Mouse (Mus musculus) neural tube, embryonic 14.5 days (tissue): ENCODE data around the gene Il21r. TPM values are rescaled to one million over a fixed set of nuclear protein-coding genes. Genes with fewer than 3 reads are reported as not detected.

Experiments used
- ATAC-seq: fragments of 200-750 bp; cut with Nextera tagmentation; 2 replicates; pipeline ENCODE4 v1.8.0; 2017; ENCODE audit warnings: low read depth, mild to moderate bottlenecking, moderate TSS enrichment, moderate library complexity
- H3K27ac ChIP-seq: fragments of 300-500 bp; sonication (generic); 2 replicates; pipeline ENCODE4 v1.5.1; 2014; ENCODE audit warnings: low read depth, mild to moderate bottlenecking, control low read depth, low read length, moderate library complexity, mixed read lengths
- H3K27me3 ChIP-seq: fragments of 300-500 bp; sonication (generic); 2 replicates; pipeline ENCODE4 v1.6.1; 2014; ENCODE audit warnings: low read length; ENCODE audit not compliant: control insufficient read depth, insufficient read depth
- H3K36me3 ChIP-seq: fragments of 300-500 bp; sonication (generic); 2 replicates; pipeline ENCODE4 v1.6.1; 2014; ENCODE audit warnings: low read length, mixed read lengths; ENCODE audit not compliant: control insufficient read depth, insufficient read depth
- H3K4me1 ChIP-seq: fragments of 300-500 bp; sonication (generic); 2 replicates; pipeline ENCODE4 v1.6.1; 2014; ENCODE audit warnings: low read length; ENCODE audit not compliant: control insufficient read depth, insufficient read depth
- H3K4me2 ChIP-seq: fragments of 300-500 bp; sonication (generic); 2 replicates; pipeline ENCODE4 v1.6.1; 2014; ENCODE audit warnings: mild to moderate bottlenecking, low read depth, low read length, control low read depth
- H3K4me3 ChIP-seq: fragments of 300-500 bp; sonication (generic); 2 replicates; pipeline ENCODE4 v1.5.1; 2014; ENCODE audit warnings: low read depth, low read length, control low read depth, mixed read lengths
- H3K9ac ChIP-seq: fragments of 300-500 bp; sonication (generic); replicated peaks from 2 replicates; pipeline ENCODE4 v1.6.1; 2014; ENCODE audit warnings: low read depth, mild to moderate bottlenecking, control low read depth, low read length, mixed read lengths
- H3K9me3 ChIP-seq: fragments of 300-500 bp; sonication (generic); 2 replicates; pipeline ENCODE4 v1.6.1; 2016; ENCODE audit warnings: low read length; ENCODE audit not compliant: control insufficient read depth
- WGBS: fragments of 180-500 bp; shearing (Covaris S2); extraction: QIAGEN DNeasy Blood & Tissue Kit; methylation state at CpG from one replicate; pipeline ENCODE4 v1.1.7; 2014; 5-methylcytosine and 5-hydroxymethylcytosine counted together
- polyA plus RNA-seq: library from polyadenylated mRNA; unstranded; fragments of >200 nt; fragmentation: Nextera tagmentation; extraction: Ambion mirVana; gene quantifications from 2 replicates; pipeline ENCODE4 v1.2.1, GENCODE M21; 2014

Gene Il21r
- polyA plus RNA-seq, 1 experiment from 2014 or later, result not detected

- WGBS, result 86% methylated on average over 12 of the region's 12 CpGs
- H3K27ac ChIP-seq, result no peak overlapping the region
- no peak for ATAC-seq
Observed at GRCm38 (mm10) chr7:125604362-125605319, 1.4 kb downstream of the Il21r start.

GRCm38 (mm10) chr7:125605725-125606139 is 2.5 kb downstream of the Il21r start:
- no peak overlapping the region for H3K4me3 ChIP-seq
- no peak overlapping the region for H3K9ac ChIP-seq
- no peaks in the 10 kb centered on the region for H3K36me3 ChIP-seq
- H3K9me3 ChIP-seq, result no peaks in the 10 kb centered on the region
- no peaks in the 10 kb centered on the region for H3K27me3 ChIP-seq
- whole genome bisulfite sequencing, result 78% methylated on average over 4 of the region's 4 CpGs
- no peak overlapping the region for H3K27ac ChIP-seq
- no peak overlapping the region for H3K4me2 ChIP-seq
- ATAC-seq, result no peak
- H3K4me1 ChIP-seq, result no peaks in the 10 kb centered on the region

More at GRCm38 (mm10) chr7:125604362-125605319, 1.4 kb downstream of the Il21r start:
- Histone ChIP-seq H3K27me3 (no peaks in the 10 kb centered on the region), H3K4me2 (no peak overlapping the region), H3K36me3 (no peaks in the 10 kb centered on the region), H3K9me3 (no peaks in the 10 kb centered on the region), H3K4me1 (no peaks in the 10 kb centered on the region), H3K4me3 (no peak overlapping the region), H3K9ac (no peak overlapping the region)

GRCm38 (mm10) chr7:125606265-125607164 is 3.3 kb downstream of the Il21r start:
- H3K27me3 ChIP-seq, result no peaks in the 10 kb centered on the region
- no peak overlapping the region for H3K27ac ChIP-seq
- no peak overlapping the region for H3K4me3 ChIP-seq
- H3K36me3 ChIP-seq, result no peaks in the 10 kb centered on the region
- no peak overlapping the region for H3K9ac ChIP-seq
- no peaks in the 10 kb centered on the region for H3K4me1 ChIP-seq
- no peak overlapping the region for H3K4me2 ChIP-seq
- no peak for ATAC-seq
- 54% methylated on average over 2 of the region's 2 CpGs for WGBS
- H3K9me3 ChIP-seq, result no peaks in the 10 kb centered on the region

GRCm38 (mm10) chr7:125607384-125608182 is 4.4 kb downstream of the Il21r start:
- WGBS, result 68% methylated on average over 6 of the region's 6 CpGs
- no peaks in the 10 kb centered on the region for H3K4me1 ChIP-seq
- H3K4me3 ChIP-seq, result no peak overlapping the region
- H3K36me3 ChIP-seq, result no peaks in the 10 kb centered on the region
- H3K27ac ChIP-seq, result no peak overlapping the region
- ATAC-seq, result no peak
- no peak overlapping the region for H3K9ac ChIP-seq
- H3K27me3 ChIP-seq, result no peaks in the 10 kb centered on the region
- H3K4me2 ChIP-seq, result no peak overlapping the region
- no peaks in the 10 kb centered on the region for H3K9me3 ChIP-seq

- H3K27me3 ChIP-seq, result no peaks in the 10 kb centered on the region
- 93% methylated on average over 4 of the region's 4 CpGs for WGBS
- no peak overlapping the region for H3K4me2 ChIP-seq
- no peak for ATAC-seq
- H3K9me3 ChIP-seq, result no peaks in the 10 kb centered on the region
- no peaks in the 10 kb centered on the region for H3K36me3 ChIP-seq
- no peak overlapping the region for H3K27ac ChIP-seq
- no peak overlapping the region for H3K4me3 ChIP-seq
- no peak overlapping the region for H3K9ac ChIP-seq
- H3K4me1 ChIP-seq, result no peaks in the 10 kb centered on the region
Observed at GRCm38 (mm10) chr7:125608183-125608688, 5.0 kb downstream of the Il21r start.

GRCm38 (mm10) chr7:125613579-125613978 is 10.3 kb downstream of the Il21r start:
- no peak for ATAC-seq
- 82% methylated on average over 5 of the region's 5 CpGs for WGBS
- no peaks in the 10 kb centered on the region for H3K36me3 ChIP-seq
- H3K27ac ChIP-seq, result no peak overlapping the region
- H3K9ac ChIP-seq, result no peak overlapping the region
- H3K4me3 ChIP-seq, result no peak overlapping the region
- H3K4me1 ChIP-seq, result no peaks in the 10 kb centered on the region
- no peaks in the 10 kb centered on the region for H3K9me3 ChIP-seq
- H3K27me3 ChIP-seq, result no peaks in the 10 kb centered on the region
- no peak overlapping the region for H3K4me2 ChIP-seq

GRCm38 (mm10) chr7:125615453-125615852 is 12.2 kb downstream of the Il21r start:
- Histone ChIP-seq H3K27ac (no peak overlapping the region), H3K9ac (no peak overlapping the region), H3K4me1 (no peaks in the 10 kb centered on the region), H3K36me3 (no peaks in the 10 kb centered on the region), H3K27me3 (no peaks in the 10 kb centered on the region), H3K9me3 (no peaks in the 10 kb centered on the region), H3K4me3 (no peak overlapping the region), H3K4me2 (no peak overlapping the region)
- ATAC-seq, result no peak
- 87% methylated on average over 7 of the region's 7 CpGs for WGBS

- Histone ChIP-seq H3K27ac (no peak overlapping the region), H3K4me1 (no peaks in the 10 kb centered on the region), H3K9ac (no peak overlapping the region), H3K4me2 (no peak overlapping the region), H3K36me3 (no peaks in the 10 kb centered on the region), H3K27me3 (no peaks in the 10 kb centered on the region), H3K4me3 (no peak overlapping the region), H3K9me3 (no peaks in the 10 kb centered on the region)
- no peak for ATAC-seq
- 84% methylated on average over 7 of the region's 7 CpGs for WGBS
Observed at GRCm38 (mm10) chr7:125618016-125618415, 14.8 kb downstream of the Il21r start.
